Mouse (Mus musculus) liver, embryonic 15.5 days (tissue): ENCODE measurements around the gene Polr1e. TPM values are rescaled to one million over a fixed set of nuclear protein-coding genes. Genes with fewer than 3 reads are reported as not detected.

ENCODE experiments used
- ATAC-seq: fragments of 200-750 bp; cut with Nextera tagmentation; 2 replicates; pipeline ENCODE4 v1.8.0; 2017; ENCODE audit warnings: moderate number of reproducible peaks, mild to moderate bottlenecking, moderate library complexity; ENCODE audit not compliant: insufficient read depth
- H3K27ac ChIP-seq: fragments of 300-500 bp; sonication (generic); replicated peaks from 2 replicates; pipeline ENCODE4 v1.5.1; 2015; ENCODE audit warnings: mild to moderate bottlenecking, inconsistent platforms
- H3K27me3 ChIP-seq: fragments of 300-500 bp; sonication (generic); 2 replicates; pipeline ENCODE4 v1.6.1; 2015; ENCODE audit warnings: mild to moderate bottlenecking, inconsistent platforms
- H3K36me3 ChIP-seq: fragments of 300-500 bp; sonication (generic); replicated peaks from 2 replicates; pipeline ENCODE4 v1.6.1; 2015; ENCODE audit warnings: moderate library complexity, mild to moderate bottlenecking, inconsistent platforms
- H3K4me1 ChIP-seq: fragments of 300-500 bp; sonication (generic); replicated peaks from 2 replicates; pipeline ENCODE4 v1.6.1; 2015; ENCODE audit warnings: inconsistent platforms
- H3K4me2 ChIP-seq: fragments of 300-500 bp; sonication (generic); 2 replicates; pipeline ENCODE4 v1.6.1; 2015; ENCODE audit warnings: moderate library complexity, mild to moderate bottlenecking, inconsistent platforms
- H3K4me3 ChIP-seq: fragments of 300-500 bp; sonication (generic); replicated peaks from 2 replicates; pipeline ENCODE4 v1.5.1; 2015; ENCODE audit warnings: mild to moderate bottlenecking, inconsistent platforms
- H3K9ac ChIP-seq: fragments of 300-500 bp; sonication (generic); 2 replicates; pipeline ENCODE4 v1.6.1; 2015; ENCODE audit warnings: moderate library complexity, mild to moderate bottlenecking, inconsistent platforms
- H3K9me3 ChIP-seq: fragments of 300-500 bp; sonication (generic); replicated peaks from 2 replicates; pipeline ENCODE4 v1.6.1; 2016; ENCODE audit warnings: inconsistent platforms
- WGBS: fragments of 180-500 bp; shearing (Covaris S2); methylation state at CpG from one replicate; pipeline ENCODE4 v1.1.7; 2015; ENCODE audit warnings: mixed read lengths; ENCODE audit not compliant: insufficient replicate concordance; 5-methylcytosine and 5-hydroxymethylcytosine counted together
- polyA plus RNA-seq: library from polyadenylated mRNA; unstranded; fragments of >200 nt; fragmentation: Nextera tagmentation; extraction: Ambion mirVana; gene quantifications from 2 replicates; pipeline ENCODE4 v1.2.1, GENCODE M21; 2015

Gene Polr1e
- 14.7 and 15.6 TPM in 2 replicates for polyA plus RNA-seq

DNA sequence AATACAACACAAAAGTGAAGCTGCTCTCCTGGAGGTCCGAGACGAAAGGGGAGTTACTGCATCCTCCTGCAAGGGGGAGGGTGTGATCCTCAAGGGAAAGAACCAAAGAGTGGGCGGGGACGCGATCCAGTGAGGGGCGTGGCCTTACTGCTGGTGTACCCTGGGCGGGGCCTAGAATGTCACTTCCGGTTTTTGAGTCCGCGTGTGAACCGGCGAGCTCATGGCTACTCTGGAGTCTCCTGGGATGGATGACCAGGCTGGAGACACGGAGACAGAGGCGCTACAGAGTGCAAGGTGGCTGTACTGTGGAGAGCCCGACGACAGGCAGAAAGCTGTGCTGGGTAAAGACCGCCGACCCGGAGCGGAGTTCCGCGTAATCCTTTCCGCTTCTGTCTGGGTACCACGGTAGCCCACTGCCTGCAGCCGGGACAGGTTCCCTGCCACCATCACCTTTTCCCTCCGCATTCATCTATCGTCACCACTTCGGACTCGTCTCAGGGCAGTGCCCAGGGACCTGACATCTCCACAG is at the start of gene Polr1e:
Gene Polr1e (plus strand): TSS at position 132 of the 529 bp plus-strand sequence.
- under 1% methylated on average over 29 of the region's 29 CpGs for WGBS
- Histone ChIP-seq H3K9me3 (no peaks in the 10 kb centered on the region), H3K27ac (no peak within 1 kb of the TSS), H3K4me2 (peak within 1 kb of the TSS; percentile 95), H3K4me3 (peak within 1 kb of the TSS; percentile 80), H3K9ac (peak within 1 kb of the TSS; percentile 66), H3K27me3 (no peaks in the 10 kb centered on the region), H3K36me3 (0 out of 2 replicates have a peak, but pooled peaks cover 7% of the 10 kb centered on the region), H3K4me1 (peaks cover 35% of the 10 kb centered on the region)
- ATAC-seq = peak; percentile 75

DNA sequence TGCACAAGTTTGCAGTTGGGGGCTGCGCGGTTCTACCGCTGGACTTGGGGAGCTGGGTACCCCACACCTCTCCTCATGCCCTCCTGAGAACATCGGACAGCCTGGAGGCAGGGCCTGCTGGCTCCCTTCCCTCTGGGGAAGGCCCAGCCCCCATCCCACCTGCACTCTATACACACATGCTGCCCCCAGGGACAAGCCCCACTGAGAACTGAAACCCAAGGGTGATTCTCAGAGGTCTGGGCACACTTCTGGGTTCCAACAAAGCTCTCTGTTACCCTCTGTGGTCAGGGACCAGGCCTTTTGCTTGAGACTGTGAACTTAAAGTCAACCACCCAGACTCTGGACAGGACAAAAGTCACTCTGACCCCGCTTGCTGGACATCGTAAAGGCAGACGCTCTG is 48.3 kb upstream of the Polr1e start:
- Histone ChIP-seq H3K27me3 (no peaks in the 10 kb centered on the region; the same call in 1 of the 2 replicates), H3K4me1 (peaks cover 12% of the 10 kb centered on the region), H3K9me3 (no peaks in the 10 kb centered on the region), H3K4me2 (no peak overlapping the region), H3K9ac (no peak overlapping the region), H3K27ac (no peak overlapping the region), H3K36me3 (no peaks in the 10 kb centered on the region), H3K4me3 (no peak overlapping the region)
- 75% methylated on average over 7 of the region's 7 CpGs for WGBS
- no peak for ATAC-seq

DNA sequence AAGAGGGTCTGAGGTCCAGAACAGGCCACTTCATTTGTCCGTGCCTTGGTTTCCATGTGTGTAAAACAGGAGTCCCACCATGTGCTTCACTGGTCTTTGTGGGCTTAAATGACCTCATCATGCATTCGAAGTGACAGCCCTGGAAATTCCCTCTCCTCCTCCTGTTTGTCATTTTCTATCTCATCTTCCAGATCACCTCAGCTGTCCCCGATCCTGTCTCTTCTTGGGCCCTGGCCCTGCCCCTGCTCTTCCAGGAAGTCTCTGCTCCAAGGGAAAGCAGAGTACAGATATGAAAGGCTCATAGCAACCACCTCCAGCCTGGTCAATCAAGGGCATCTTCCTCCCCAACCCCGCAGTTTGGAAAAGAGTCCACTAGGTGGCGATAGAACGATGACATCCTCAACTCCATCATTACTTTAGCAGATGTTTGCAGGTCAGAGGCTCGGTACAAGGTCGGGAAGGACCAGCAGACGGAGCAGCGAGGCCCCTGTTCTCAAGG is 47.7 kb upstream of the Polr1e start:
- H3K27me3 ChIP-seq = no peaks in the 10 kb centered on the region; the same call in 1 of the 2 replicates
- H3K4me3 ChIP-seq = no peak overlapping the region
- peaks cover 12% of the 10 kb centered on the region for H3K4me1 ChIP-seq
- ATAC-seq = no peak
- H3K4me2 ChIP-seq = no peak overlapping the region
- H3K27ac ChIP-seq = no peak overlapping the region
- WGBS = 12% methylated on average over 10 of the region's 10 CpGs
- no peaks in the 10 kb centered on the region for H3K9me3 ChIP-seq
- no peaks in the 10 kb centered on the region for H3K36me3 ChIP-seq
- no peak overlapping the region for H3K9ac ChIP-seq

DNA sequence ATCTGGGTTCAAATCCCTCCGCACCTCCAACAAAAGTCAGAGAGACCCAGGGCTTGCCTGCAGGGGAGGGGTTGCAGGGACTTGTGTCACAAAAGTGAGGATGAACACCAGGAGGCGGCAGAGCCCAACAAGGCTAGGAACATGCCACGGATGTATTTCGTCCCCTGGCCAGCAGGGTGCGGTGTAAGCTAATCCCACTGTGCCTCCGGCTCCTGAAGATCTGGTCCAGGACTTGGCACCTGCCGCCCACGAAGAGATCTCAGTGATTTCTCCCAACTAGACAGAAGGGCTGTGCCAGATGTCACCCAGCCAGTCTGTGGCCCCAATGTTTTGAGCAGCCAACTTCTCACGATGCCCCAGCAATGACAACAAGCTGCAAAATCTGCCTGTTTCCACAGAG is 44.9 kb upstream of the Polr1e start:
- no peak overlapping the region for H3K27ac ChIP-seq
- ATAC-seq = peak; percentile 53
- no peak overlapping the region for H3K4me3 ChIP-seq
- H3K36me3 ChIP-seq = no peaks in the 10 kb centered on the region
- H3K4me1 ChIP-seq = peaks cover 17% of the 10 kb centered on the region
- WGBS = 8% methylated on average over 9 of the region's 9 CpGs
- no peaks in the 10 kb centered on the region for H3K27me3 ChIP-seq
- no peaks in the 10 kb centered on the region for H3K9me3 ChIP-seq
- no peak overlapping the region for H3K9ac ChIP-seq
- peak overlapping the region; percentile 46; the same call in 1 of the 2 replicates for H3K4me2 ChIP-seq

DNA sequence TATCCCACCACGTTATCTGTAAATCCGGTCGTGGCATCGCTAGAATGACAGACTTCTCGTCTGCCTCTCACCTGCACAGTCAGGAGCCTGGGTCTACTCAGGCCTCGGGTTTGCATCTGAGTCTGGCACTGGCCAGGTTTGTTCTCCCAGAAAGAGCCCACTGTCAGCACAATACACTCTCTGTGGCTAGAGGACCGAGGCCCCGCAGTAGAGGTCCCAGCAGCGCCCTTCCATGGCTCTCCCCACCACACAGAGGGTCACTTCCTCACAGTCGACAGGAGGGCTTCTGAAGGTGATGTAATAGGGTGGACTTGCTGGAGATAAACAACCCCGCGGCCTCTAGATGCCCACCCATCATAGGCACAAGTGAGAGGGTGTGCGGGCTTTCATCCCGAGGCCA is 44.5 kb upstream of the Polr1e start:
- ATAC-seq = no peak
- Histone ChIP-seq H3K4me1 (peaks cover 17% of the 10 kb centered on the region), H3K27me3 (no peaks in the 10 kb centered on the region), H3K4me3 (no peak overlapping the region), H3K9ac (no peak overlapping the region), H3K27ac (no peak overlapping the region), H3K36me3 (no peaks in the 10 kb centered on the region), H3K9me3 (no peaks in the 10 kb centered on the region), H3K4me2 (peak overlapping the region; percentile 46; the same call in 1 of the 2 replicates)
- 39% methylated on average over 14 of the region's 14 CpGs for WGBS

DNA sequence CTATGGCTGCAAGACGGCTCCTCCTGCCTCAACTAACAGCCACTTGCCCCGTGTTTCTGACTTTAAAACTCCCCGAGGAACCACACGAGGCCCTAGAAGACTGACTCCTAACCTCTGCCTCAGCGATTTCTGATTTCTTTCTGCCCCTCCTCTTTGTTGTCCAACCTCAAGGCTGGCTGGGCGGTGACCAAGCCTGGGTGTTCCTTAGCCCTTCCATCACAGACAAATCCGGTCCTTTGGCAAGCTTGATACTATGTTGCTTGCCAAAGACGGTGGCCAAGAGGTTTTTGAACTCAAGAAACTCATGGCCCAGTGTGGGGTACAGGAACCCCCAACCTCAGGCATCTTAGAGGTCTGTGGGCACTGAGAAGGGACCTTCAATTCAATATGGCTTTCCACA is 44.1 kb upstream of the Polr1e start:
- Histone ChIP-seq H3K4me1 (peaks cover 22% of the 10 kb centered on the region), H3K36me3 (no peaks in the 10 kb centered on the region), H3K9me3 (no peaks in the 10 kb centered on the region), H3K27me3 (no peaks in the 10 kb centered on the region), H3K9ac (no peak overlapping the region), H3K27ac (no peak overlapping the region), H3K4me3 (no peak overlapping the region), H3K4me2 (no peak overlapping the region)
- no peak for ATAC-seq
- WGBS = 61% methylated on average over 8 of the region's 8 CpGs

DNA sequence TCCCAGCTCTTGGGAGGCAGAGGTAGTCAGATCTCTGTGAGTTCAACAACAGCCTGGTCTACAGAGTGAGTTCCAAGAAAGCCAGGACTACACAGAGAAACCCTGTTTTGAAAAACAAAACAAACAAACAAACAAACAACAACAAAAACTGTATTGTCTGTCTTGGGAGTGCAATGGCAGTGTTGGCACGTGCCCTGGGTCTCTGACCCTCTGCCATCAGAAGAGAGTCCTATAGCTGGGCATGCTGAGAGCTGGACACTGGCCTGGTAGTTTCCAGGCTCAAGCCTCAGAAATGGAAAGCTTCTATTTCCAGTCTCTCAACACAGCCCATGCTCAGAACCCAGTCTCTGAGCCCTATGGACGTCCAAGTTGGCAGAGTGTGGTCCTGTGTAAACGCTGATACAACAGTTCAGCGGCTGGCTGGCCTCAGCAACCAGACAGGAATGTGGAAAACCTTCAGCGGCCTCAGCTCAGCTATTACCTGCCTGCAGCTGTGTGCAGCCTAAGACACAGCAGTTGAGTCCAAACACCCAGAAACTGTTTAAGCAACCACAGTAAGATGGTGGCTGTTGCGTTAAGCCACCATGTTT is 42.3 kb upstream of the Polr1e start:
- Histone ChIP-seq H3K4me1 (peaks cover 36% of the 10 kb centered on the region), H3K27ac (no peak overlapping the region), H3K36me3 (no peaks in the 10 kb centered on the region), H3K4me3 (no peak overlapping the region), H3K4me2 (no peak overlapping the region), H3K9me3 (no peaks in the 10 kb centered on the region), H3K9ac (no peak overlapping the region), H3K27me3 (no peaks in the 10 kb centered on the region)
- ATAC-seq = no peak
- 65% methylated on average over 6 of the region's 6 CpGs for WGBS

DNA sequence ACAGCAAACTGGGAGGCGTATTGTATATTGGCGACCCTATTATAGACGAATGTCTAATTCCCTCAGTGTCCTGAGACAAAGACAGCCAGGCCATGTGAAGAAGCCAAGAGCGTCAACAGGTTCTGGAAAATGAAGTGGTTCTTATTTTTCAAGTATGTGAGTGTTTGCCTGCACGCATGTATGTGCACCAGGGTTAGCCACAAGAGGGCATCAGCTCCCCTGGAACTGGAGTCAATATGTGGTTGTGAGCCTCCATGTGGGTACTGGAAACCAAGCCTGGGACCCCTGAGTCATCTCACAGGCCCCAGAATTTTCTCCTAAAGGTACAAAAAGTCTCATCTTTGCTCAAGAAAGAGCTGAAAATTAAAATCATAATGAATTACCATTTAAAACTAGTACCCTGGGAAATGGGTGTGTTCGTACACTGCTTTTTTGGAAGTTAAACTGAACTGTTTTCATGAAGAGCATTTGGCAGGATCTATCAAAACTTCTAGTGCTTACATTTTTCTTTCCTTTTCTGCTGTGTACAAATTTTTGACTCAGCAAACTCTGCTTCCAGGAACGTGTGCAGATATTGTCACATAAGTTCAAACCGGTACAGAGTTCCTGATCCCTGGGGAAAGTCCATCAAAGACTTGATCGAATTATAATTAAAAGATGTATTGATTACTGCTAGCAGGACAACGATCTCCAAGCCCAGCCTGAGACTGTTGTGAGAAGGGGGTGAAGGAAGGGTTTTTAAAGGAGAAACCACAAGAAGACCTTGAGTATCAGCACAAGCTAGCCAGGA is 41.3 kb upstream of the Polr1e start:
- no peaks in the 10 kb centered on the region for H3K27me3 ChIP-seq
- no peak overlapping the region for H3K27ac ChIP-seq
- no peak overlapping the region for H3K9ac ChIP-seq
- H3K4me2 ChIP-seq = no peak overlapping the region
- H3K4me3 ChIP-seq = no peak overlapping the region
- 77% methylated on average over 10 of the region's 10 CpGs for WGBS
- no peak for ATAC-seq
- no peaks in the 10 kb centered on the region for H3K36me3 ChIP-seq
- no peaks in the 10 kb centered on the region for H3K9me3 ChIP-seq
- H3K4me1 ChIP-seq = peaks cover 46% of the 10 kb centered on the region

DNA sequence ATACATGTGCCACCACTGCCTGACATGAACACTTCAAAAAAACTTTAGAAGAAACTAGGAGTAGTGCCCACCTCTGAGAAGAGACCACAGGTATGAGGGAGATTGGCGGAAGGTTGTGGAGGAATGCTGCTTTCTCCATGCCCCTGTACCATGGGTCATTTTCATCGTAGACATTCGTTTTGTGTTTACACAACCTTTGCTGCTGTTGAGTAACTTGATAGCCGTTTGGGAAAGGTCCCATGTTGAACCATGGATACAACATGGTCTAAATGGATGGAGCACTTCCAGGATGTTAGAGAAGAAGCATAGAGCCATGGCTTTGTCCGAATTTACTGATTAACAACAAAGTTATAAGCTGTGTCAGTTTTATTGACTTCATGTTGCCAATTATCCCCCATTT is 40.2 kb upstream of the Polr1e start:
- 0 out of 2 replicates have a peak overlapping the region, but pooled peaks have one; percentile 26 for H3K27ac ChIP-seq
- no peak for ATAC-seq
- no peak overlapping the region for H3K9ac ChIP-seq
- 65% methylated on average over 5 of the region's 5 CpGs for WGBS
- no peaks in the 10 kb centered on the region for H3K27me3 ChIP-seq
- H3K36me3 ChIP-seq = no peaks in the 10 kb centered on the region
- H3K4me3 ChIP-seq = no peak overlapping the region
- no peaks in the 10 kb centered on the region for H3K9me3 ChIP-seq
- no peak overlapping the region for H3K4me2 ChIP-seq
- peaks cover 57% of the 10 kb centered on the region for H3K4me1 ChIP-seq

DNA sequence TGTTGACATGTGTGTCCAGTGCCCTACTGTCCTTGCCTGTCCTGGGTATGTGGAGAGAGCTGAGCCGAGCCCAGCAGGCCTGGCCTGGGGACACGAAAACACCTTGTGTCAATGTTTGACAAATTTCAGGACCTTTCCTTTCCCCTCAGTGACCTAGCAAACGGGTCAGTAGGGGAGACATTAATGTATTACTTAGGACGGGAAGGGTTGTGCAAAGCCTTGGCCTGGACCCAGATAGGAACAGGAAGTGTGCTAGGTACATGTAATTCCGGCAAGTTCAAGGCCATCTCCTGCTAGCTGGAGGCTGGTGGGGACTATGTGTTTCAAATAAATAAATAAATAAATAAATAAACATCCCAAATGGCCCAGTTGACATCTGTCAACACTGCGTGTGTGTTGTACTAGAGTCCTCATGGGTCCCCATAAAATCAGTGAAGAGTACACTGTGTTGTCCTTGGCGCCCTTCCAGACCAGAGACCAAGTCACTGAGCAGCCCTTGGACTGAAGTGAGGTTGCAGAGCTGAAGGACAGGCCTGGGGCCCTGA is 38.5 kb upstream of the Polr1e start:
- Histone ChIP-seq H3K4me3 (no peak overlapping the region), H3K4me1 (peaks cover 61% of the 10 kb centered on the region), H3K4me2 (no peak overlapping the region), H3K27ac (peak overlapping the region; percentile 86), H3K27me3 (no peaks in the 10 kb centered on the region), H3K9me3 (no peaks in the 10 kb centered on the region), H3K36me3 (peaks cover 15% of the 10 kb centered on the region), H3K9ac (no peak overlapping the region)
- peak; percentile 69 for ATAC-seq
- 59% methylated on average over 7 of the region's 7 CpGs for whole genome bisulfite sequencing
